ENCODE assay signal across 9 mouse cellular contexts in genomic region chr15:82969206-82969721, GRCm38 (mm10). TPM values are rescaled to one million over a fixed set of nuclear protein-coding genes. Genes with fewer than 3 reads are reported as not detected.
DNase-seq lines count a peak whose midpoint lies in the region; ATAC-seq and TF ChIP-seq lines count a peak whose summit lies in the region.
"Had no signal": no experiment of that assay in that cellular context is flagged by ENCODE, and none has a peak within 500 bp of the region (broad histone marks: within the 10 kb centered on the region; RNA-seq: fewer than 3 reads in every experiment).

No protein-coding gene starts in this region.

- WGBS in lung, embryonic 15.5 days: 24% methylated on average over 6 of the region's 6 CpGs
- WGBS in embryonic facial prominence, embryonic 11.5 days: 10% methylated on average over 5 of the region's 6 CpGs
- WGBS in hindbrain, embryonic 13.5 days: 34% methylated on average over 6 of the region's 6 CpGs

- H3K4me2 ChIP-seq in lung, embryonic 15.5 days: no peak overlapping the region
- no peak overlapping the region for H3K4me2 ChIP-seq in embryonic facial prominence, embryonic 11.5 days (ENCODE audit: low read depth, low read length)
- H3K4me2 ChIP-seq in hindbrain, embryonic 13.5 days: peak overlapping the region; percentile 44; the same call in 1 of the 2 replicates
- H3K4me2 ChIP-seq in myocyte (ENCODE audit: low read depth): peak overlapping the region; percentile 34

- no peak for TF ChIP-seq POLR2A in myocyte (IDR thresholded peaks at IDR 0.05; ENCODE audit: insufficient read length, low read depth)

- H3K9me3 ChIP-seq in lung, embryonic 15.5 days: no peaks in the 10 kb centered on the region
- no peaks in the 10 kb centered on the region for H3K9me3 ChIP-seq in embryonic facial prominence, embryonic 11.5 days (replicated peaks; ENCODE audit: control insufficient read depth, low read length)
- no peaks in the 10 kb centered on the region for H3K9me3 ChIP-seq in hindbrain, embryonic 13.5 days

- peaks cover 20% of the 10 kb centered on the region for H3K4me1 ChIP-seq in lung, embryonic 15.5 days
- H3K4me1 ChIP-seq in embryonic facial prominence, embryonic 11.5 days (ENCODE audit: control insufficient read depth, insufficient read depth, low read length): peaks cover 15% of the 10 kb centered on the region
- H3K4me1 ChIP-seq in hindbrain, embryonic 13.5 days (replicated peaks): peaks cover 39% of the 10 kb centered on the region

- no peak for ATAC-seq in lung, embryonic 15.5 days (ENCODE audit: borderline replicate concordance, extremely low read depth, low FRiP score, low TSS enrichment)
- peak; percentile 27; the same call in 1 of the 2 replicates for ATAC-seq in embryonic facial prominence, embryonic 11.5 days (replicated peaks; ENCODE audit: insufficient number of reproducible peaks, low FRiP score, low TSS enrichment, low read depth)
- no peak for ATAC-seq in hindbrain, embryonic 13.5 days (ENCODE audit: low FRiP score)

- H3K9ac ChIP-seq in lung, embryonic 15.5 days: 0 out of 2 replicates have a peak overlapping the region, but pooled peaks have one; percentile 9
- H3K9ac ChIP-seq in embryonic facial prominence, embryonic 11.5 days (replicated peaks; ENCODE audit: low read length): no peak overlapping the region; the same call in 1 of the 2 replicates
- peak overlapping the region; percentile 60; the same call in 1 of the 2 replicates for H3K9ac ChIP-seq in hindbrain, embryonic 13.5 days

- peaks cover 13% of the 10 kb centered on the region; the same call in 1 of the 2 replicates for H3K27me3 ChIP-seq in lung, embryonic 15.5 days
- H3K27me3 ChIP-seq in embryonic facial prominence, embryonic 11.5 days (ENCODE audit: control insufficient read depth, insufficient read depth, low read length): no peaks in the 10 kb centered on the region
- peaks cover 57% of the 10 kb centered on the region for H3K27me3 ChIP-seq in hindbrain, embryonic 13.5 days
- peaks cover 61% of the 10 kb centered on the region for H3K27me3 ChIP-seq in myocyte (ENCODE audit: control insufficient read depth, insufficient read depth, insufficient read length)

- no peak for DNase-seq in lung, postnatal 10 days
- DNase-seq in embryonic facial prominence, embryonic 11.5 days (ENCODE audit: low spot score): peak; percentile 66
- no peak for DNase-seq in right cerebral cortex, adult 2 months (ENCODE audit: low spot score in 2 of 2)
- no peak for DNase-seq in right cerebral cortex, postnatal 14 days
- DNase-seq in left cerebral cortex, postnatal 25 days (ENCODE audit: low spot score in 2 of 2): no peak
- DNase-seq: kidney, postnatal 10 days had no signal

- H3K4me3 ChIP-seq in lung, embryonic 15.5 days: no peak overlapping the region
- no peak overlapping the region for H3K4me3 ChIP-seq in embryonic facial prominence, embryonic 11.5 days (ENCODE audit: low read depth, low read length)
- H3K4me3 ChIP-seq in hindbrain, embryonic 13.5 days: no peak overlapping the region
- no peak overlapping the region for H3K4me3 ChIP-seq in myocyte

- H3K27ac ChIP-seq in lung, embryonic 15.5 days: peak overlapping the region; percentile 13
- peak overlapping the region; percentile 74 for H3K27ac ChIP-seq in embryonic facial prominence, embryonic 11.5 days (replicated peaks; ENCODE audit: low read depth, low read length)
- peak overlapping the region; percentile 72 for H3K27ac ChIP-seq in hindbrain, embryonic 13.5 days

- H3ac ChIP-seq in myocyte (ENCODE audit: control insufficient read depth, insufficient read length): no peak overlapping the region

- H3K36me3 ChIP-seq in lung, embryonic 15.5 days: no peaks in the 10 kb centered on the region
- H3K36me3 ChIP-seq in embryonic facial prominence, embryonic 11.5 days (replicated peaks; ENCODE audit: control insufficient read depth, insufficient read depth, low read depth, low read length): no peaks in the 10 kb centered on the region
- no peaks in the 10 kb centered on the region for H3K36me3 ChIP-seq in hindbrain, embryonic 13.5 days
- no peaks in the 10 kb centered on the region for H3K36me3 ChIP-seq in myocyte (ENCODE audit: control insufficient read depth, insufficient read depth)

- H3K79me2 ChIP-seq in myocyte (ENCODE audit: control insufficient read depth, insufficient read depth): no peaks in the 10 kb centered on the region

- intact Hi-C loops in left cerebral cortex, postnatal 25 days (cut with DNase I): no loop called here

TF ChIP-seq in myocyte, 11 proteins besides CTCF, POLR2A, EP300 and RAD21:
- TF ChIP-seq TCF12 (IDR thresholded peaks at IDR 0.05; ENCODE audit: insufficient read depth, poor library complexity, severe bottlenecking): no peak
- TF ChIP-seq USF1 (IDR thresholded peaks at IDR 0.05; ENCODE audit: low read depth): no peak
- TF ChIP-seq E2F4 (IDR thresholded peaks at IDR 0.05; ENCODE audit: insufficient read depth): no peak
- TF ChIP-seq MAX (IDR thresholded peaks at IDR 0.05; ENCODE audit: low read depth): no peak
- no peak for TF ChIP-seq REST (IDR thresholded peaks at IDR 0.05; ENCODE audit: insufficient read depth, insufficient read length)
- no peak for TF ChIP-seq SRF (IDR thresholded peaks at IDR 0.05; ENCODE audit: control insufficient read depth, insufficient read length, low read depth)
- no peak for TF ChIP-seq CEBPB (IDR thresholded peaks at IDR 0.05; ENCODE audit: insufficient read depth, poor library complexity, severe bottlenecking)
- TF ChIP-seq TCF3 (IDR thresholded peaks at IDR 0.05; ENCODE audit: insufficient read length, low read depth): no peak
- no peak for TF ChIP-seq POLR2AphosphoS2 (IDR thresholded peaks at IDR 0.05; ENCODE audit: insufficient read length, low read depth)
- peak in 1 of 3 experiments; percentile 52 for TF ChIP-seq MYOD1 (IDR thresholded peaks at IDR 0.05; ENCODE audit: control insufficient read depth in 1 of 3, insufficient read length in 2 of 3, low read depth in 2 of 3)
- TF ChIP-seq MYOG (IDR thresholded peaks at IDR 0.05; ENCODE audit: control insufficient read depth in 1 of 3, insufficient read depth in 1 of 3, insufficient read length in 2 of 3, low read depth in 2 of 3): peak in 1 of 3 experiments; percentile 50

RNA-seq across cellular contexts. Expression of gene Tcf20, which starts 18.4 kb away (rescaled TPM):
- 7.2 TPM in 2 replicates for polyA plus RNA-seq in lung, embryonic 15.5 days (2015; fragmentation: Nextera tagmentation; extraction: Ambion mirVana)
- 13.6 and 15.1 TPM in 2 replicates for polyA plus RNA-seq in embryonic facial prominence, embryonic 11.5 days (2014; fragmentation: Nextera tagmentation; extraction: Ambion mirVana)
- polyA plus RNA-seq in hindbrain, embryonic 13.5 days (2015; fragmentation: Nextera tagmentation; extraction: Ambion mirVana): 11.8 and 12.6 TPM in 2 replicates
- polyA plus RNA-seq in myocyte (2012; fragmentation: generic; extraction: Trizol): 11.1 TPM
- 100 to 1,000 TPM; 181 to 193 TPM for total RNA-seq in left cerebral cortex, postnatal 25 days (2021)

Comparison
In these comparisons a context has a peak if more than half of its experiments do, and no peak if none do; other contexts are left out.
1. H3K27ac ChIP-seq: peak in every context shown above with its lines; median percentile 74 in embryonic facial prominence, embryonic 11.5 days; 72 in hindbrain, embryonic 13.5 days; 13 in lung, embryonic 15.5 days.
2. H3K4me2 ChIP-seq: peak in hindbrain, embryonic 13.5 days (single experiment) and myocyte (single experiment); none in lung, embryonic 15.5 days (single experiment) and embryonic facial prominence, embryonic 11.5 days (single experiment).